Mouse (Mus musculus) hindbrain, embryonic 11.5 days (tissue): ENCODE results near the gene Lrrc14b. TPM values are rescaled to one million over a fixed set of nuclear protein-coding genes. Genes with fewer than 3 reads are reported as not detected.

Experiments used
- ATAC-seq: fragments of 200-750 bp; cut with Nextera tagmentation; 2 replicates; pipeline ENCODE4 v1.8.0; 2017; ENCODE audit warnings: mild to moderate bottlenecking, moderate TSS enrichment, moderate library complexity; ENCODE audit not compliant: low FRiP score
- DNase-seq: peaks from one replicate; pipeline ENCODE4 v3.0.0-alpha.2; 2015; ENCODE audit warnings: low spot score
- H3K27ac ChIP-seq: fragments of 300-500 bp; sonication (generic); 2 replicates; pipeline ENCODE4 v1.5.1; 2014; ENCODE audit warnings: mild to moderate bottlenecking, low read depth, low read length
- H3K27me3 ChIP-seq: fragments of 300-500 bp; sonication (generic); 2 replicates; pipeline ENCODE4 v1.6.1; 2014; ENCODE audit warnings: mild to moderate bottlenecking, low read length, moderate library complexity, mixed read lengths; ENCODE audit not compliant: control insufficient read depth, insufficient read depth
- H3K36me3 ChIP-seq: fragments of 300-500 bp; sonication (generic); 2 replicates; pipeline ENCODE4 v1.6.1; 2014; ENCODE audit warnings: mild to moderate bottlenecking, low read length, moderate library complexity, mixed read lengths; ENCODE audit not compliant: control insufficient read depth, insufficient read depth
- H3K4me1 ChIP-seq: fragments of 300-500 bp; sonication (generic); replicated peaks from 2 replicates; pipeline ENCODE4 v1.6.1; 2014; ENCODE audit warnings: low read length, mixed read lengths; ENCODE audit not compliant: control insufficient read depth, insufficient read depth
- H3K4me2 ChIP-seq: fragments of 300-500 bp; sonication (generic); replicated peaks from 2 replicates; pipeline ENCODE4 v1.6.1; 2014; ENCODE audit warnings: mild to moderate bottlenecking, low read depth, low read length
- H3K4me3 ChIP-seq: fragments of 300-500 bp; sonication (generic); 2 replicates; pipeline ENCODE4 v1.5.1; 2014; ENCODE audit warnings: low read depth, low read length
- H3K9ac ChIP-seq: fragments of 300-500 bp; sonication (generic); 2 replicates; pipeline ENCODE4 v1.6.1; 2014; ENCODE audit warnings: low read depth, low read length
- H3K9me3 ChIP-seq: fragments of 300-500 bp; sonication (generic); 2 replicates; pipeline ENCODE4 v1.6.1; 2016; ENCODE audit warnings: low read length; ENCODE audit not compliant: control insufficient read depth
- WGBS: fragments of 180-500 bp; shearing (Covaris S2); extraction: QIAGEN DNeasy Blood & Tissue Kit; methylation state at CpG from one replicate; pipeline ENCODE4 v1.1.7; 2014; 5-methylcytosine and 5-hydroxymethylcytosine counted together
- microRNA counts: library from miRNA; unstranded; fragments of <30 nt; microRNA quantifications from one replicate; lab custom pipeline; 2015
- polyA plus RNA-seq: library from polyadenylated mRNA; unstranded; fragments of >200 nt; fragmentation: Nextera tagmentation; extraction: Ambion mirVana; gene quantifications from 2 replicates; pipeline ENCODE4 v1.2.1, GENCODE M21; 2014

The Lrrc14b gene
- polyA plus RNA-seq, 1 experiment from 2014 or later = not detected

- H3K36me3 ChIP-seq = 0 out of 2 replicates have a peak, but pooled peaks cover 5% of the 10 kb centered on the region
- H3K4me1 ChIP-seq = no peaks in the 10 kb centered on the region; the same call in 1 of the 2 replicates
- H3K4me3 ChIP-seq = peak overlapping the region; percentile 83
- H3K9ac ChIP-seq = peak overlapping the region; percentile 83
- ATAC-seq (no peak), DNase-seq (no peak)
- H3K4me2 ChIP-seq = peak overlapping the region; percentile 71
- H3K9me3 ChIP-seq = no peaks in the 10 kb centered on the region
- 25% methylated on average over 4 of the region's 4 CpGs for WGBS
- H3K27me3 ChIP-seq = no peaks in the 10 kb centered on the region
- no peak overlapping the region for H3K27ac ChIP-seq
These were observed 47.4 kb downstream of the Lrrc14b start for GRCm38 (mm10) chr13:74316386-74316785.

- no peaks in the 10 kb centered on the region for H3K9me3 ChIP-seq
- WGBS = 95% methylated on average over 3 of the region's 3 CpGs
- H3K4me3 ChIP-seq = no peak overlapping the region
- no peak overlapping the region for H3K27ac ChIP-seq
- H3K4me2 ChIP-seq = no peak overlapping the region
- H3K4me1 ChIP-seq = no peaks in the 10 kb centered on the region; the same call in 1 of the 2 replicates
- DNase-seq (no peak), ATAC-seq (no peak)
- no peaks in the 10 kb centered on the region for H3K36me3 ChIP-seq
- no peak overlapping the region for H3K9ac ChIP-seq
- no peaks in the 10 kb centered on the region for H3K27me3 ChIP-seq
These were observed 49.2 kb downstream of the Lrrc14b start for GRCm38 (mm10) chr13:74314616-74315015.

MicroRNAs encoded within 50 kb of the gene (microRNA counts, 519-probe panel; counts per million panel counts)
- not detected for microRNA mmu-miR-692 (lab: Ali Mortazavi, UCI)

Other genes with a start within 250 kb of the Lrrc14b start
- not detected in 2 replicates for gene Slc9a3, start 242.5 kb downstream of the Lrrc14b start, polyA plus RNA-seq
- gene Exoc3, start 155.3 kb downstream of the Lrrc14b start, polyA plus RNA-seq = 82.2 and 82.7 TPM in 2 replicates
- 1.4 and 1.5 TPM in 2 replicates for gene Ahrr, start 71.7 kb downstream of the Lrrc14b start, polyA plus RNA-seq
- 126 and 132 TPM in 2 replicates for gene Pdcd6, start 46.4 kb downstream of the Lrrc14b start, polyA plus RNA-seq
- 196 and 230 TPM in 2 replicates for gene Sdha, start 13.7 kb downstream of the Lrrc14b start, polyA plus RNA-seq
- 62.1 and 62.2 TPM in 2 replicates for gene Ccdc127, start 13.7 kb downstream of the Lrrc14b start, polyA plus RNA-seq
- gene Zfp72, start 26.8 kb upstream of the Lrrc14b start, polyA plus RNA-seq = 5.0 and 5.5 TPM in 2 replicates
- 75.9 and 94.5 TPM in 2 replicates for gene Ftl1-ps1, start 35.7 kb upstream of the Lrrc14b start, polyA plus RNA-seq
- 19.1 and 21.6 TPM in 2 replicates for gene Zfp825, start 130.0 kb upstream of the Lrrc14b start, polyA plus RNA-seq